Mouse (Mus musculus) heart, adult 11 months (tissue): Measurements from ENCODE around the gene Ifnar1.
A peak's percentile ranks its signal among the peaks of the same experiment; 100 is the strongest.

Experiments used
- DNase-seq: peaks from one replicate; pipeline ENCODE4 v3.0.0; 2022

Ifnar1 gene

DNA sequence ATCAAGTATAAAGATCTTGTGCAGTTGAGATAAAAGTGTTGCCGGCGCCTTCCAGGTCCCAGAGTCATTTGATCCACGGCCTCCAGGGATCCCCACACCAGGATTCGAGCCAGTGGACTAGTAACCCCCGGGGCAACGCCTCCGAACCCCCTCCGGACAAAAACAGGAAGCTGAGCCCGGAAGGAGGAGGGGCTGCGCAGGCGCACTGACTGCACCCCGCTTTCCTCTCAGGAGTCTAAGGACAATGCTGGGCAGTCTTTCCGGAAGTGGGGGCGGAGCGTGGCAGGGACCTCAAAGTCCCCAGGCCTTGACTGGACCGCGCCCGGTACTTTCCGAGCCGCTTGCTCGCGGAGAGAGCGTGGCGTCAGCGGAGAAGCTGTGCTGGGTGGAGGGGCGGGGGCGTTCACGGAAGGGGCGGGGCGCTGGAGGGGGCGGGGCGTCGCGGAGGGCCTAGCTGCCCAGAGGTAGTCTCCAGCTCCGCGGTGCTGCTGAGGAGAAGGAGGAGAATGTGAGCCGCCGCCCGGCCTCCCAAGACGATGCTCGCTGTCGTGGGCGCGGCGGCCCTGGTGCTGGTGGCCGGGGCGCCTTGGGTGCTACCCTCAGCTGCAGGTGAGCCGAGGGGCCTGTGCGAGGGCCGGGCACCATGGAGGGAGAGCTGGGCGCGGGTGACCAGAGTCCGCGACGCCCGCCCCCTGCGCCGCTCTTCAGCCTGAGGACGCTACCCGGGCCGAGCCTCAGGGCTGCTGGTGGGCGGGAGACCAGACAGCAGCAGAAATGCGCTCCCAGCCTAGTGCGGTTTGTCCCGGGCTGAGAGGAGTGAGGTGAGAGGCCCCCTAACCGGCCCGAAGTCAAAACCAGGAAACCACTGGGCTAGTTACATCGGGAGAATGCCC, at the start of gene Ifnar1:
Ifnar1 (plus strand) TSS at position 431 of the 893 bp plus-strand sequence.
- DNase-seq: peak; percentile 100

DNA sequence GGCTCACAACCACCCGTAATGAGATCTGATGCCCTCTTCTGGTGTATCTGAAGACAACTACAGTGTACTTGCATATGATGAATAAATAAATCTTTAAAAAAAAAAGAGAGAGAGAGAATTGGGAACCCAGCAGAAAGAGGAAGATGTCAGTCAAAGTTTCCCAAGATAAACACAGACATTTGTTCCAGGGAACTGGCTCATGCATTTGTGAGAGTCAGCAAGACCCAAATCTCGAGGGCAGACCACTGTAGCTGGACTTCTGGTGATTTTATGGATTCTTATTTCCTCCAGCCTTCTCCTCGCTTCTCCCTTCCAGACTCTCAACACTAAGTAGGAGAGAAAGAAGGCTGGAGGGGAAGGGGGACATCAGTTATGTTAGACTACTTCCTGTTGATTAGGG, 47.0 kb upstream of the Ifnar1 start:
- no peak for DNase-seq

- DNase-seq: peak; percentile 81
Measured at GRCm38 (mm10) chr16:91438599-91438998, 46.4 kb upstream of the Ifnar1 start.

DNA sequence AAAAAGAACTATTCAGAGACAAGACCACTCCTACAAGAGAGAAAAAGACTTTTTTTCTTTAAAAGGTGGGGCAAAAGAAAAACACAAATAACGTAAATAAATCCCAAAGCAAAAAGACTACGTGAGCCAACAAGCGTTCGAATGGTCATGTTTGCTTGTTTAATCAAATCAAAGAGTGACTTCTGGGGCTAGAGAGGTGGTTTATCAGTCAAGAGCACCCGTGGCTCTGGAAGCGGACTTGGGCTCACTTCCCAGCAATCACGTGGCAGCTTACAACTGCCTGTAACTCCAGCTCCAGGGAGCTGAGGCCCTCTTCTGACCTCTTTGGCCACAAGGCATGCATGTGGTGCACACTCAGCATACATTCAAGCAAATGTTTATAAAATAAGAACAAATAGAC, 43.7 kb upstream of the Ifnar1 start:
- DNase-seq: peak; percentile 99

- DNase-seq: no peak
Measured at GRCm38 (mm10) chr16:91441811-91442240, 43.2 kb upstream of the Ifnar1 start.

GRCm38 (mm10) chr16:91442446-91442845, 42.6 kb upstream of the Ifnar1 start:
- DNase-seq: no peak

DNA sequence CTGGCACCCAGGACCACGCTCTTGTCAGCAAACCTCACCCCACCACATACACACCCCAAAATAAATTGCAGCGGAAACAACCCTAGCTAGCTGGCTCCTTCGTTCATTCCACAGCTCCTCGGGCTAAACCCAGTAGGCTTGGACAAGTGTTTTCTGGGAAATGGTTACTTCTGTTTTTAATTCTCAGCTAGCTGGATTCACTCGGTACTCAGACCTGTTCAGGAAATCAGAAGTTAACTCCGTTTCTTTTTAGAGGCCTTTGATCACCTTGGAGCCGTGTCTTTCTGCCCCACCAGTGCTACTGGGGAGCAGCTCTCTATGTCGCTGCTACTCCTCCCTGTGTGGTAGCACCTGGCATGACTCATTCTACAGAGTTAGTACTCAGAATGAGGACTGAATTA, 41.8 kb upstream of the Ifnar1 start:
- DNase-seq: peak; percentile 76

- DNase-seq: no peak
Measured at GRCm38 (mm10) chr16:91444847-91445246, 40.2 kb upstream of the Ifnar1 start.

DNA sequence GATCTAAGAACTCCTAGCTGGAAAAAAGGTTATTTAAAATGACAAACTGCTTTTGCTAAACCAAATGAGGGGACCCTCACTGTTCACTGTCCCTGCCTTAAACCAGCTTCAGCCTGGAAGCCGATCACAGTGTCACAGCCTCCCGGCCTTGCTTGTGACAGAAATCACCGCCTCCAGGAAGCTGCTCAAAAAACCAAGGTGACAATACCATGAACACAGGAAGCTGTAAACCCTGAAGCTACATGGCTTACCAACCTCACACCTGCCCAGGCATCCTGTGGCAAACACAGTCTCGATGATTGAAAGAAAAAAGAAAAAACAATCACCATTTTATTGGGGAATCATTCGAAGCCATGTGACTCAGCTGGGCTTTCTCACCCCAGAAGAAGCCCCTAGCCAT, 39.5 kb upstream of the Ifnar1 start:
- DNase-seq: no peak

DNA sequence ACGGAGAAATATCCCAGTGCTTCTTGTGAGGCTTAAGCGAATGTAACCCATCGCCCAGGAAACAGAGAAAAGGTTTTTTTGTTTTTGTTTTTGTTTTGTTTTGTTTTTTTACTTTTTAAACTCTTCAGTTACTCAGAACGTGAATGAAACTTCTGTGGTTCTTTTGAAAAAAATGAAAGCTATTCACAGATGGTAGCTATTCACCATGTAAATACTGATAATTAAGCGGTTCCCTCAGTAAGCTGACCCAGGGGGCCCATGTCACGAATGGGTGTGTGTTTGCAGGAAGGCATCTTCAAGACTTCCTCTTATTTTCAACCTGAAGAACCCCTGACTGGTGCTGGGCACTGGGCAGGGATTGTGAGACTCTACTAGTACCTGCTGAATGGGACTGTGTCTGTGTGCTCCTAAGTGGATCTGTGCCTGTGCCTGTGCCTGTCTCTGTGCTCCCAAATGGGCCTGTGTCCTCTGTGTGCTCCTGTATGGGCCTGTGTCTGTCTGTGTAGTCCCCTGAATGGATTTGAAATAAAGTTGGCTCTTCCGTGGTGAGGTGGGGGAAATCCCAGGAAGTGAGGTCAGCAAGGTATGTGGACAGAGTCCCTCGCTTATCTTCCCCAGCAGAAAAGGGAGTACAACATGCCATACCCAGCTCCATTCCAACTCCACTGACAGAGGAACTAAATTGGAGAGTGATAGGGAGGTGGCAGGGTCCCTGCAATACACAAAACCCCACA, 38.1 kb upstream of the Ifnar1 start:
- DNase-seq: no peak

DNA sequence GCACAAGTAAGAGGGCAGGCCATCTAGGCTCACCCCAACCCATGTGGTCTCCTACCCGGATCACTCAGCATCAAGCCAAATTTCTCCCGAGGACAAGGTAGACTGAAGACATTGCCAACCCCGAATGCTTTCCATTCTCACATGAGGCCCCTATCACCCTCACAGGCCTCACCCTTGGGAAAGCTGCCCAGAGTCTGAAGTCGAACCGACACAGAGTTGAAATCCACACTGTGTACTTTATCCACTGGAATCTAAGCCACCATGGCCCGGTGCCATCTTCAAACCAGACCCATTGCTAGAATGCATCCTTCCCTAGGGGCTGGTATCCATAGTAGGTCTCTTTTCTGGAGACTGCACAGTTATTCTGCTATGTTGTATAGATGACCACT, 37.5 kb upstream of the Ifnar1 start:
- DNase-seq: no peak

DNA sequence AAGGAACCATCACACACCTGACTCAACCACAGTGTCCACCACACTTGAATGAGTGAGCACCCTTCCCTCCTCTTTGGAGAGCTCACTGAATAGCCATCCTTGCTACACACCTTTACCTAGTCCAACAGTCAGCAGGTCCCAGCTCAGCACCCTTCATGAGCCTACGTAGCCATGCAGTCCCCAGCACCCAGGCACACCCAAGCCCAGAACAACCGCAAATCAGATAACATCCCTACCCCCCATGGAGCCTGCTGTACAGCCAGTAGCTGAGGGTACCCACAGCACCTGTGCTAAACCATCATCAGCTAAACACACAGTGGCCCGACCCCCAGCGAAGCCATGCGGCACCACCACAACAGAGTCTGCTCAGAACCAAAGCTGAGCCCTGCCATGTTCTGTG, 37.0 kb upstream of the Ifnar1 start:
- DNase-seq: no peak

GRCm38 (mm10) chr16:91448895-91449294, 36.1 kb upstream of the Ifnar1 start:
- DNase-seq: no peak

DNA sequence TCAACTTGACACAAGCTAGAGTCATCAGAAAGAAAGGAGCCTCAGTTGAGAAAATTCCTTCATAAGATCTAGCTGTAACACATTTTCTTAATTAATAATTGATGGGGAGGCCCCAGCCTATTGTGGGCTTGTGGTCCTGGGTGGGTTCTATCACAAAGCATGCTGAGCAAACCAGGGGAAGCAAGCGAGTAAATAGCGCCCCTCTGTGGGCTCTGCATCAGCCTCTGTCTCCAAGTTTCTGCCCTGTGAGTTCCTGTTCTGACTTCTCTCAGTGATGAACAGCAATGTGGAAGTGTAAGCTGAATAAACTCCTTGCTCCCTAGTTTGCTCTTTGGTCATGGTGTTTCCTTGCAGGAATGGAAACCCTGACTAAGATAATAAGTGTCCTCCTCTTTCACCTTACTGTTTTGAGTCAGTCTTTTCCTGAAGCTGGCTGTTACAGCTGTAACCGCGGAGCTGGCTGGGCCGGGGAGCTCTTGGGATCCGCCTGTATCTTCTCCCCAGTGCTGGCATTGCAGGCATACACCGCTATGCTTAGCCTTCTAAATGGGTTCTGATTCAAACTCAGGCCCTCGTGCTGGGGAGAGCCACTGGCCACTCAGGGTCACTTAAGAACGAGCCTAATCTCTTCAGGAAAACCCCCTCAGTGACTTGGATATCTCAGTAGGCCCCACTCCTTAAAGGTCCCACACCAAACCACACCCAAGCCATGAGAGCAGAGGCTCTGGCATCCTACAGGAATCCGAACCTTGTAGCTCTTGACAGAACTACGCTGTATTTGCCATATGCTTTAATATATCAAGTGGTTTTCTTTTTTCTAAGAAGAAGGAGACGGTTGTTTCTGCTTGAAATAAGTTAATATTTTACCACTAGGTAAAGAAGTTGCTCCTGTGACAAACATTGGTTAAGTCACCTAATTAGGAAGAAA, 34.6 kb upstream of the Ifnar1 start:
- DNase-seq: no peak

- no peak for DNase-seq
Measured at GRCm38 (mm10) chr16:91451949-91452348, 33.1 kb upstream of the Ifnar1 start.

- DNase-seq: peak; percentile 96
Measured at GRCm38 (mm10) chr16:91452363-91452896, 32.6 kb upstream of the Ifnar1 start.

DNA sequence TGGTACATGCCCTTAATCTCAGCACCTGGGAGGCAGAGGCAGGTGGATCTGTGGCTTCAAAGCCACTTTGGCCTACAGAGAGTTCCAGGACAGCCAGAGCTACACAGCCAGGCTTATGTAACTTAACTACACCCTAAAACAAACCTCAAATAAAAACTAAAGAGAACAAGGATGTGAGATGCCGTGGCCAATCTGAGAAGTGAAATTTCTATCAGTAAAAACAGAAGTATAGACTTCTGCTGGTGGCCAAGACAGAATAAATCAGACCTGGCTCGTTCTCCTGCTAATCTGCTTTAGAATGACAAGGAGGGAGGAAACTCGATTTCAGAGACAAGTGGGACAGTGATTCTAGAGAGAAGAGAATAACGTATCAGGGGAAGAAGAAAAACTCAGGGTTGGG, 29.2 kb upstream of the Ifnar1 start:
- DNase-seq: no peak

GRCm38 (mm10) chr16:91458301-91458746, 26.7 kb upstream of the Ifnar1 start:
- no peak for DNase-seq

DNA sequence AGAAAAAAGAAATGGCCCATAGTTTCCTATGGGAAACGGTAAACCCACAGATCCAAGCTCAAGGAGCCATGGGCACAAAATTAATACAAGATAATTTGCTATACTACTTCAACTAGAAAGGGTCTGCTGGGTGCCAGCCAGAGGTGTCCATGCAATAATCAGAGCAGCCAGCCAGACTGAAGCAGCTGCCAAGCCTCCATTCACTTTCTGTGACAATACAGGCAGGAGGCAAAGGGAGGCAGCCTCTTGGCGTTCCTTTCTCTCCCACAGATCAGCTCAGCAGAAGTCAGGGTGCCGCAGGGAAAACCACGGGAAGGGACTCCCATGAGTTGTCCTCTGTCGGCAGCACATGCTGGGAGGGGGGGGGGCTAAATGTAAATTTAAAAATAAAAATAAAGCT, 26.1 kb upstream of the Ifnar1 start:
- no peak for DNase-seq

GRCm38 (mm10) chr16:91459396-91459795, 25.6 kb upstream of the Ifnar1 start:
- DNase-seq: no peak

GRCm38 (mm10) chr16:91459841-91460370, 25.1 kb upstream of the Ifnar1 start:
- no peak for DNase-seq

- peak; percentile 96 for DNase-seq
Measured at GRCm38 (mm10) chr16:91461066-91461638, 23.9 kb upstream of the Ifnar1 start.
